10 mouse cellular contexts compared by ENCODE assay signal in genomic region chr8:84952612-84953255, GRCm38 (mm10). TPM values are rescaled to one million over a fixed set of nuclear protein-coding genes. Genes with fewer than 3 reads are reported as not detected.
DNase-seq lines count a peak whose midpoint lies in the region; ATAC-seq and TF ChIP-seq lines count a peak whose summit lies in the region.
"Had no signal": no experiment of that assay in that cellular context is flagged by ENCODE, and none has a peak within 500 bp of the region (broad histone marks: within the 10 kb centered on the region; RNA-seq: fewer than 3 reads in every experiment).

No protein-coding gene starts in this region.

- no peaks in the 10 kb centered on the region for H3K9me3 ChIP-seq in neural tube, embryonic 15.5 days (replicated peaks)
- H3K9me3 ChIP-seq in embryonic facial prominence, embryonic 13.5 days: no peaks in the 10 kb centered on the region
- no peaks in the 10 kb centered on the region for H3K9me3 ChIP-seq in intestine, embryonic 16.5 days (ENCODE audit: control insufficient read depth, low read length)

- no peak overlapping the region; the same call in 1 of the 2 replicates for H3K4me2 ChIP-seq in neural tube, embryonic 15.5 days
- peak overlapping the region; percentile 24; the same call in 1 of the 2 replicates for H3K4me2 ChIP-seq in embryonic facial prominence, embryonic 13.5 days
- H3K4me2 ChIP-seq in intestine, embryonic 16.5 days (ENCODE audit: low read depth, low read length): peak overlapping the region; percentile 37
- H3K4me2 ChIP-seq: limb, embryonic 12.5 days had no signal

- no peak for DNase-seq in neural tube, embryonic 10.5 days (ENCODE audit: extremely low spot score, low spot score)
- peak; percentile 77 for DNase-seq in lung, postnatal 10 days
- no peak for DNase-seq in cerebellum, adult 2 months
- no peak for DNase-seq in left cerebral cortex, adult 2 months (ENCODE audit: extremely low spot score in 1 of 2, low spot score in 2 of 2)
- no peak for DNase-seq in layer of hippocampus, postnatal 10 days (ENCODE audit: low spot score in 2 of 2)

- peaks cover 38% of the 10 kb centered on the region for H3K27me3 ChIP-seq in neural tube, embryonic 15.5 days (replicated peaks)
- peaks cover 58% of the 10 kb centered on the region for H3K27me3 ChIP-seq in embryonic facial prominence, embryonic 13.5 days
- H3K27me3 ChIP-seq in intestine, embryonic 16.5 days (replicated peaks; ENCODE audit: control insufficient read depth, insufficient read depth, low read length): peaks cover 11% of the 10 kb centered on the region; the same call in 1 of the 2 replicates
- no peaks in the 10 kb centered on the region for H3K27me3 ChIP-seq in cerebellum, adult 2 months (ENCODE audit: control insufficient read depth, insufficient read depth, low read length)

- no peak overlapping the region for H3K4me3 ChIP-seq in neural tube, embryonic 15.5 days (replicated peaks)
- peak overlapping the region; percentile 6; the same call in 1 of the 2 replicates for H3K4me3 ChIP-seq in embryonic facial prominence, embryonic 13.5 days
- H3K4me3 ChIP-seq in intestine, embryonic 16.5 days (ENCODE audit: low read length): 0 out of 2 replicates have a peak overlapping the region, but pooled peaks have one; percentile 11
- no peak overlapping the region for H3K4me3 ChIP-seq in cerebellum, adult 2 months (replicated peaks; ENCODE audit: insufficient read depth, low read depth, low read length)
- H3K4me3 ChIP-seq in left cerebral cortex, adult 2 months: no peak overlapping the region
- H3K4me3 ChIP-seq: limb, embryonic 12.5 days had no signal

- H3K9ac ChIP-seq in neural tube, embryonic 15.5 days (replicated peaks): peak overlapping the region; percentile 23; the same call in 1 of the 2 replicates
- H3K9ac ChIP-seq in embryonic facial prominence, embryonic 13.5 days: no peak overlapping the region
- H3K9ac ChIP-seq in intestine, embryonic 16.5 days (ENCODE audit: low read depth, low read length): no peak overlapping the region
- H3K9ac ChIP-seq: limb, embryonic 12.5 days had no signal

- TF ChIP-seq CTCF in cerebellum, adult 2 months (IDR thresholded peaks at IDR 0.05; ENCODE audit: borderline replicate concordance, insufficient read depth, low read depth, low read length): no peak
- no peak for TF ChIP-seq CTCF in left cerebral cortex, adult 2 months (IDR thresholded peaks at IDR 0.05)

- ATAC-seq in neural tube, embryonic 15.5 days (ENCODE audit: low FRiP score): no peak
- no peak for ATAC-seq in embryonic facial prominence, embryonic 13.5 days (ENCODE audit: insufficient number of reproducible peaks, insufficient read depth, low FRiP score, low TSS enrichment, low read depth)
- ATAC-seq in intestine, embryonic 16.5 days: peak; percentile 75

- intact Hi-C loops in left cerebral cortex, adult 2 months (cut with DNase I): no loop called here

- no peak for TF ChIP-seq POLR2A in cerebellum, adult 2 months (IDR thresholded peaks at IDR 0.05; ENCODE audit: borderline replicate concordance, insufficient read depth, low read length)

- no peak overlapping the region for H3K27ac ChIP-seq in neural tube, embryonic 15.5 days (replicated peaks)
- H3K27ac ChIP-seq in embryonic facial prominence, embryonic 13.5 days: no peak overlapping the region
- no peak overlapping the region for H3K27ac ChIP-seq in intestine, embryonic 16.5 days (ENCODE audit: low read length)
- H3K27ac ChIP-seq in cerebellum, adult 2 months (ENCODE audit: insufficient read depth, low read length): no peak overlapping the region
- no peak overlapping the region for H3K27ac ChIP-seq in left cerebral cortex, adult 2 months
- H3K27ac ChIP-seq: limb, embryonic 12.5 days had no signal

- no peaks in the 10 kb centered on the region for H3K4me1 ChIP-seq in neural tube, embryonic 15.5 days
- H3K4me1 ChIP-seq in embryonic facial prominence, embryonic 13.5 days: no peaks in the 10 kb centered on the region; the same call in 1 of the 2 replicates
- H3K4me1 ChIP-seq in intestine, embryonic 16.5 days (ENCODE audit: control insufficient read depth, insufficient read depth, low read length): no peaks in the 10 kb centered on the region
- no peaks in the 10 kb centered on the region for H3K4me1 ChIP-seq in cerebellum, adult 2 months (ENCODE audit: control insufficient read depth, insufficient read depth, low read length)
- H3K4me1 ChIP-seq: limb, embryonic 12.5 days had no signal

- 8% methylated on average over 18 of the region's 18 CpGs for WGBS in neural tube, embryonic 15.5 days
- 9% methylated on average over 18 of the region's 18 CpGs for WGBS in embryonic facial prominence, embryonic 13.5 days
- 7% methylated on average over 18 of the region's 18 CpGs for WGBS in intestine, embryonic 16.5 days
- WGBS in cerebellum, adult 2 months: 10% methylated on average over 18 of the region's 18 CpGs

- peaks cover 2% of the 10 kb centered on the region for H3K36me3 ChIP-seq in neural tube, embryonic 15.5 days
- H3K36me3 ChIP-seq in embryonic facial prominence, embryonic 13.5 days: peaks cover 11% of the 10 kb centered on the region
- H3K36me3 ChIP-seq in intestine, embryonic 16.5 days (ENCODE audit: control insufficient read depth, insufficient read depth, low read length): no peaks in the 10 kb centered on the region; the same call in 1 of the 2 replicates

RNA-seq across cellular contexts. Expression of gene Rtbdn, which starts 5.9 kb away (rescaled TPM):
- 3.0 and 3.8 TPM in 2 replicates for polyA plus RNA-seq in neural tube, embryonic 15.5 days (2015; fragmentation: Nextera tagmentation; extraction: Ambion mirVana)
- polyA plus RNA-seq in embryonic facial prominence, embryonic 13.5 days (2015; fragmentation: Nextera tagmentation; extraction: Ambion mirVana): 0.36 and 0.39 TPM in 2 replicates
- 0.18 and 0.24 TPM in 2 replicates for polyA plus RNA-seq in intestine, embryonic 16.5 days (2015; fragmentation: Nextera tagmentation; extraction: Ambion mirVana)
- polyA plus RNA-seq in cerebellum, adult 2 months (2012; rRNA removed): 6.8 and 7.9 TPM in 2 replicates
- total RNA-seq in left cerebral cortex, adult 2 months (2021): 1 to 10 TPM; 1.1 to 1.2 TPM
- total RNA-seq in layer of hippocampus, postnatal 10 days (2021): 1 to 10 TPM; 3.1 to 3.6 TPM

RNA-seq across cellular contexts. Expression of gene Mast1, which starts 15.6 kb away (rescaled TPM):
- polyA plus RNA-seq in neural tube, embryonic 15.5 days (2015; fragmentation: Nextera tagmentation; extraction: Ambion mirVana): 60.7 and 74.7 TPM in 2 replicates
- 1.4 and 1.6 TPM in 2 replicates for polyA plus RNA-seq in embryonic facial prominence, embryonic 13.5 days (2015; fragmentation: Nextera tagmentation; extraction: Ambion mirVana)
- polyA plus RNA-seq in intestine, embryonic 16.5 days (2015; fragmentation: Nextera tagmentation; extraction: Ambion mirVana): 1.2 and 1.6 TPM in 2 replicates
- polyA plus RNA-seq in cerebellum, adult 2 months (2012; rRNA removed): 115 and 129 TPM in 2 replicates
- total RNA-seq in left cerebral cortex, adult 2 months (2021): 10 to 100 TPM; 89.4 to 95.7 TPM
- total RNA-seq in layer of hippocampus, postnatal 10 days (2021): 100 to 1,000 TPM; 162 to 169 TPM

RNA-seq across cellular contexts. Expression of gene Gm49661, which starts 16.5 kb away (rescaled TPM):
- polyA plus RNA-seq in neural tube, embryonic 15.5 days (2015; fragmentation: Nextera tagmentation; extraction: Ambion mirVana): not detected in 2 replicates
- polyA plus RNA-seq in embryonic facial prominence, embryonic 13.5 days (2015; fragmentation: Nextera tagmentation; extraction: Ambion mirVana): not detected in 2 replicates
- not detected in 2 replicates for polyA plus RNA-seq in intestine, embryonic 16.5 days (2015; fragmentation: Nextera tagmentation; extraction: Ambion mirVana)
- not detected in 2 replicates for polyA plus RNA-seq in cerebellum, adult 2 months (2012; rRNA removed)
- total RNA-seq in left cerebral cortex, adult 2 months (2021): not detected
- total RNA-seq in layer of hippocampus, postnatal 10 days (2021): not detected
- polyA plus RNA-seq: brain, embryonic 14.5 days; limb, embryonic 12.5 days had no signal

RNA-seq across cellular contexts. Expression of gene Prdx2, which starts 16.7 kb away (rescaled TPM):
- polyA plus RNA-seq in neural tube, embryonic 15.5 days (2015; fragmentation: Nextera tagmentation; extraction: Ambion mirVana): 930 and 1,070 TPM in 2 replicates
- 888 and 1,010 TPM in 2 replicates for polyA plus RNA-seq in embryonic facial prominence, embryonic 13.5 days (2015; fragmentation: Nextera tagmentation; extraction: Ambion mirVana)
- 533 and 590 TPM in 2 replicates for polyA plus RNA-seq in intestine, embryonic 16.5 days (2015; fragmentation: Nextera tagmentation; extraction: Ambion mirVana)
- 345 and 351 TPM in 2 replicates for polyA plus RNA-seq in cerebellum, adult 2 months (2012; rRNA removed)
- total RNA-seq in left cerebral cortex, adult 2 months (2021): 100 to 1,000 TPM; 319 to 333 TPM
- total RNA-seq in layer of hippocampus, postnatal 10 days (2021): 100 to 1,000 TPM; 492 to 505 TPM

RNA-seq across cellular contexts. Expression of gene Rnaseh2a, which starts 16.8 kb away (rescaled TPM):
- 55.0 and 81.5 TPM in 2 replicates for polyA plus RNA-seq in neural tube, embryonic 15.5 days (2015; fragmentation: Nextera tagmentation; extraction: Ambion mirVana)
- 93.2 and 94.5 TPM in 2 replicates for polyA plus RNA-seq in embryonic facial prominence, embryonic 13.5 days (2015; fragmentation: Nextera tagmentation; extraction: Ambion mirVana)
- polyA plus RNA-seq in intestine, embryonic 16.5 days (2015; fragmentation: Nextera tagmentation; extraction: Ambion mirVana): 102 and 120 TPM in 2 replicates
- polyA plus RNA-seq in cerebellum, adult 2 months (2012; rRNA removed): 58.7 and 61.5 TPM in 2 replicates
- total RNA-seq in left cerebral cortex, adult 2 months (2021): 10 to 100 TPM; 43.4 to 47.3 TPM
- total RNA-seq in layer of hippocampus, postnatal 10 days (2021): 10 to 100 TPM; 36.8 to 44.3 TPM

Comparison
In these comparisons a context has a peak if more than half of its experiments do, and no peak if none do; other contexts are left out.
1. H3K4me3 ChIP-seq: peak in embryonic facial prominence, embryonic 13.5 days (single experiment) and intestine, embryonic 16.5 days (single experiment); none in neural tube, embryonic 15.5 days (single experiment), cerebellum, adult 2 months (single experiment) and left cerebral cortex, adult 2 months (single experiment).
2. RNA of gene Mast1, which starts 15.6 kb away (polyA plus RNA-seq): 115 to 129 TPM in cerebellum, adult 2 months and 60.7 to 74.7 TPM in neural tube, embryonic 15.5 days; 1.4 to 1.6 TPM in embryonic facial prominence, embryonic 13.5 days and 1.2 to 1.6 TPM in intestine, embryonic 16.5 days; every median in the first group is over 10 times any median in the second.